Mouse (Mus musculus) MEL (cell line): Measurements from ENCODE around the gene Lpin3. TPM values are rescaled to one million over a fixed set of nuclear protein-coding genes. Genes with fewer than 3 reads are reported as not detected.

Experiments used
- DNase-seq: peaks from one replicate; pipeline ENCODE4 v3.0.0; 2011; ENCODE audit warnings: low read depth, low spot score
- H3K27ac ChIP-seq: 2 replicates; pipeline ENCODE4 v1.5.1; 2012; ENCODE audit warnings: low read depth, mild to moderate bottlenecking, control low read depth, low read length, moderate library complexity; ENCODE audit not compliant: control insufficient read depth
- H3K27me3 ChIP-seq, 2 experiments: fragments of 150-350 bp in 1 of 2; sonication (generic) in 1 of 2; 2 replicates each; pipeline ENCODE4 v1.6.1; 2012; ENCODE audit warnings: low read length in 2 of 2, mild to moderate bottlenecking in 2 of 2, improper control_type of control experiment in 1 of 2, moderate library complexity in 1 of 2; ENCODE audit not compliant: insufficient read depth in 2 of 2, control insufficient read depth in 1 of 2
- H3K36me3 ChIP-seq, 2 experiments: 2 replicates each; pipeline ENCODE4 v1.6.1; 2012 to 2014; ENCODE audit warnings: low read length in 2 of 2, improper control_type of control experiment in 1 of 2, inconsistent platforms in 1 of 2, mild to moderate bottlenecking in 1 of 2; ENCODE audit not compliant: insufficient read depth in 2 of 2, control insufficient read depth in 1 of 2
- H3K4me1 ChIP-seq, 2 experiments: fragments of 150-350 bp in 1 of 2; sonication (generic) in 1 of 2; 2 replicates each; pipeline ENCODE4 v1.6.1; 2012; ENCODE audit warnings: low read length in 2 of 2, improper control_type of control experiment in 1 of 2, mild to moderate bottlenecking in 1 of 2; ENCODE audit not compliant: insufficient read depth in 2 of 2, control insufficient read depth in 1 of 2
- H3K4me3 ChIP-seq, 2 experiments: fragments of 150-350 bp in 1 of 2; sonication (generic) in 1 of 2; 2 replicates each; pipeline ENCODE4 v1.5.1; 2012; ENCODE audit warnings: low read depth in 2 of 2, low read length in 2 of 2, mild to moderate bottlenecking in 2 of 2, moderate library complexity in 2 of 2, control low read depth in 1 of 2, improper control_type of control experiment in 1 of 2; ENCODE audit not compliant: control insufficient read depth in 1 of 2, insufficient read depth in 1 of 2
- H3K79me2 ChIP-seq: 2 replicates; pipeline ENCODE4 v1.6.1; 2012; ENCODE audit warnings: mild to moderate bottlenecking, low read length, moderate library complexity; ENCODE audit not compliant: control insufficient read depth, poor library complexity, insufficient read depth
- H3K9ac ChIP-seq: 2 replicates; pipeline ENCODE4 v1.6.1; 2012; ENCODE audit warnings: low read depth, mild to moderate bottlenecking, control low read depth, low read length, moderate library complexity; ENCODE audit not compliant: control insufficient read depth, poor library complexity, severe bottlenecking
- H3K9me3 ChIP-seq: fragments of 150-350 bp; sonication (generic); replicated peaks from 2 replicates; pipeline ENCODE4 v1.6.1; 2012; ENCODE audit warnings: mild to moderate bottlenecking, low read length, improper control_type of control experiment, moderate library complexity; ENCODE audit not compliant: insufficient read depth
- CHD1 ChIP-seq: IDR thresholded peaks from 2 replicates; pipeline ENCODE4 v1.6.1; 2012; ENCODE audit warnings: low read depth, mild to moderate bottlenecking, inconsistent platforms, low read length, improper control_type of control experiment
- CTCF ChIP-seq, 3 experiments: IDR thresholded peaks in 2 of 3; conservative IDR thresholded peaks in 1 of 3; 2 replicates each; pipeline ENCODE4 v1.5.1; 2011 to 2012; ENCODE audit warnings: low read length in 3 of 3, low read depth in 2 of 3, mild to moderate bottlenecking in 2 of 3, improper control_type of control experiment in 1 of 3, inconsistent platforms in 1 of 3, mixed read lengths in 1 of 3, moderate library complexity in 1 of 3; ENCODE audit not compliant: control insufficient read depth in 1 of 3, insufficient read depth in 1 of 3, poor library complexity in 1 of 3, severe bottlenecking in 1 of 3
- E2F4 ChIP-seq: IDR thresholded peaks from 2 replicates; pipeline ENCODE4 v1.6.1; 2011; ENCODE audit warnings: low read depth, low read length, improper control_type of control experiment, borderline replicate concordance
- ELF1 ChIP-seq: IDR thresholded peaks from 2 replicates; pipeline ENCODE4 v1.6.1; 2014; ENCODE audit warnings: low read depth, mild to moderate bottlenecking, inconsistent platforms, low read length, improper control_type of control experiment, moderate library complexity
- EP300 ChIP-seq, 2 experiments: IDR thresholded peaks; 2 replicates each; pipeline ENCODE4 v1.6.1; 2011; ENCODE audit warnings: improper control_type of control experiment in 2 of 2, low read length in 2 of 2, low read depth in 1 of 2, mild to moderate bottlenecking in 1 of 2
- ETS1 ChIP-seq: IDR thresholded peaks from 2 replicates; pipeline ENCODE4 v1.6.1; 2012; ENCODE audit warnings: low read depth, mild to moderate bottlenecking, inconsistent platforms, low read length, improper control_type of control experiment, moderate library complexity
- GABPA ChIP-seq: IDR thresholded peaks from 2 replicates; pipeline ENCODE4 v1.6.1; 2012; ENCODE audit warnings: low read depth, mild to moderate bottlenecking, inconsistent platforms, low read length, improper control_type of control experiment, moderate library complexity
- JUND ChIP-seq: IDR thresholded peaks from 2 replicates; pipeline ENCODE4 v1.6.1; 2011; ENCODE audit warnings: low read depth, mild to moderate bottlenecking, improper control_type of control experiment, low read length
- KAT2A ChIP-seq: conservative IDR thresholded peaks from 2 replicates; pipeline ENCODE4 v1.6.1; 2012; ENCODE audit warnings: low read depth, low read length, improper control_type of control experiment, inconsistent platforms
- MAX ChIP-seq: IDR thresholded peaks from 2 replicates; pipeline ENCODE4 v1.6.1; 2011; ENCODE audit warnings: low read length, improper control_type of control experiment
- MEF2A ChIP-seq: IDR thresholded peaks from 2 replicates; pipeline ENCODE4 v1.6.1; 2014; ENCODE audit warnings: low read depth, mild to moderate bottlenecking, inconsistent platforms, low read length, improper control_type of control experiment; ENCODE audit not compliant: poor library complexity, insufficient replicate concordance, severe bottlenecking; ENCODE audit errors: extremely low read depth
- MXI1 ChIP-seq: IDR thresholded peaks from 2 replicates; pipeline ENCODE4 v1.6.1; 2011; ENCODE audit warnings: mild to moderate bottlenecking, low read depth, low read length, improper control_type of control experiment
- MYC ChIP-seq: IDR thresholded peaks from 2 replicates; pipeline ENCODE4 v1.6.1; 2011; ENCODE audit warnings: low read depth, mild to moderate bottlenecking, low read length, improper control_type of control experiment, moderate library complexity
- NELFE ChIP-seq: IDR thresholded peaks from 2 replicates; pipeline ENCODE4 v1.6.1; 2011; ENCODE audit warnings: low read depth, low read length, improper control_type of control experiment
- POLR2A ChIP-seq, 2 experiments: IDR thresholded peaks; 2 replicates each; pipeline ENCODE4 v1.6.1; 2011 to 2012; ENCODE audit warnings: low read length in 2 of 2, mild to moderate bottlenecking in 2 of 2, control low read depth in 1 of 2, improper control_type of control experiment in 1 of 2, low read depth in 1 of 2, moderate library complexity in 1 of 2; ENCODE audit not compliant: control insufficient read depth in 1 of 2, insufficient read depth in 1 of 2, poor library complexity in 1 of 2
- POLR2AphosphoS2 ChIP-seq: IDR thresholded peaks from 2 replicates; pipeline ENCODE4 v1.6.1; 2011; ENCODE audit warnings: low read length, improper control_type of control experiment
- RAD21 ChIP-seq: IDR thresholded peaks from 2 replicates; pipeline ENCODE4 v1.6.1; 2011; ENCODE audit warnings: mild to moderate bottlenecking, low read depth, low read length, improper control_type of control experiment
- SMC3 ChIP-seq: IDR thresholded peaks from 2 replicates; pipeline ENCODE4 v1.6.1; 2011; ENCODE audit warnings: low read depth, low read length, improper control_type of control experiment
- TBP ChIP-seq: IDR thresholded peaks from 2 replicates; pipeline ENCODE4 v1.8.0; 2011; ENCODE audit warnings: low read depth, low read length, improper control_type of control experiment
- UBTF ChIP-seq: IDR thresholded peaks from 2 replicates; pipeline ENCODE4 v1.6.1; 2012; ENCODE audit warnings: low read depth, mild to moderate bottlenecking, inconsistent platforms, low read length, improper control_type of control experiment, moderate library complexity, borderline replicate concordance; ENCODE audit not compliant: insufficient read depth
- ZC3H11A ChIP-seq: IDR thresholded peaks from 2 replicates; pipeline ENCODE4 v1.6.1; 2012; ENCODE audit warnings: low read depth, mild to moderate bottlenecking, inconsistent platforms, low read length, improper control_type of control experiment
- ZMIZ1 ChIP-seq: IDR thresholded peaks from 2 replicates; pipeline ENCODE4 v1.6.1; 2012; ENCODE audit warnings: low read depth, mild to moderate bottlenecking, inconsistent platforms, low read length, improper control_type of control experiment, moderate library complexity
- polyA plus RNA-seq, 2 experiments: library from polyadenylated mRNA; stranded (reverse) in 1 of 2; unstranded in 1 of 2; fragments of >175 nt in 1 of 2; fragments of >200 nt in 1 of 2; gene quantifications; 2 replicates each; pipeline versions ENCODE4 v1.2.1 to v1.2.4; 2012; ENCODE audit warnings: low replicate concordance in 2 of 2, low read depth in 1 of 2; ENCODE audit not compliant: insufficient read length in 2 of 2, insufficient read depth in 1 of 2, missing spikeins in 1 of 2
- total RNA-seq: library from RNA; depleted of rRNA; stranded (reverse); fragments of 300-350 nt; gene quantifications from 2 replicates; pipeline ENCODE4 v1.2.3, GENCODE M21; 2012

Lpin3 gene
- total and polyA plus RNA-seq, 3 experiments = 0.08 to 0.17 TPM; not detected in 1

GRCm38 (mm10) chr2:160882436-160882835, 2.0 kb downstream of the Lpin3 start:
- Histone ChIP-seq H3K79me2 (no peaks in the 10 kb centered on the region), H3K4me3 (no peak overlapping the region), H3K9ac (no peak overlapping the region), H3K27me3 (no peaks in the 10 kb centered on the region), H3K36me3 (no peaks in the 10 kb centered on the region), H3K27ac (no peak overlapping the region), H3K4me1 (peaks cover 2 to 4% of the 10 kb centered on the region in 2 experiments; a peak in 3 of 4 replicates), H3K9me3 (no peaks in the 10 kb centered on the region)
- TF ChIP-seq RAD21 = no peak
- TF ChIP-seq ETS1 = no peak
- TF ChIP-seq ZC3H11A = no peak
- TF ChIP-seq MEF2A = no peak
- TF ChIP-seq SMC3 = no peak
- no peak for DNase-seq

- H3K79me2 ChIP-seq = no peaks in the 10 kb centered on the region
- no peaks in the 10 kb centered on the region for H3K27me3 ChIP-seq
- H3K9ac ChIP-seq = no peak overlapping the region
- H3K4me3 ChIP-seq = no peak overlapping the region
- TF ChIP-seq KAT2A = no peak
- TF ChIP-seq TBP = no peak
- TF ChIP-seq POLR2A (IDR thresholded peaks at IDR 0.05; ENCODE audit: control insufficient read depth in 1 of 2, insufficient read depth in 1 of 2, low read depth in 1 of 2, low read length in 2 of 2, poor library complexity in 1 of 2) = no peak
- TF ChIP-seq MAX = no peak
- TF ChIP-seq CHD1 = no peak
- TF ChIP-seq E2F4 = no peak
- no peak for TF ChIP-seq NELFE
- no peak for TF ChIP-seq MYC
- no peak for TF ChIP-seq POLR2AphosphoS2
- TF ChIP-seq ETS1 = no peak
- TF ChIP-seq, all 39 proteins: peak for 0
- no peak overlapping the region for H3K27ac ChIP-seq
- no peak for DNase-seq
- peaks cover 2 to 4% of the 10 kb centered on the region in 2 experiments; a peak in 3 of 4 replicates for H3K4me1 ChIP-seq
- H3K9me3 ChIP-seq = no peaks in the 10 kb centered on the region
- H3K36me3 ChIP-seq = no peaks in the 10 kb centered on the region
These were observed 3.4 kb downstream of the Lpin3 start for GRCm38 (mm10) chr2:160883912-160884311.

GRCm38 (mm10) chr2:160884830-160885229, 4.4 kb downstream of the Lpin3 start:
- DNase-seq = peak; percentile 82
- Histone ChIP-seq H3K36me3 (no peaks in the 10 kb centered on the region), H3K27ac (no peak overlapping the region), H3K9ac (no peak overlapping the region), H3K27me3 (no peaks in the 10 kb centered on the region), H3K79me2 (no peaks in the 10 kb centered on the region), H3K4me1 (peaks cover 2 to 4% of the 10 kb centered on the region in 2 experiments; a peak in 3 of 4 replicates), H3K4me3 (no peak overlapping the region), H3K9me3 (no peaks in the 10 kb centered on the region)
- no peak for TF ChIP-seq UBTF
- TF ChIP-seq EP300 (IDR thresholded peaks at IDR 0.05; ENCODE audit: low read depth in 1 of 2, low read length in 2 of 2) = no peak
- TF ChIP-seq MXI1 = 0 out of 2 replicates have a peak, but pooled peaks have one; percentile 38
- no peak for TF ChIP-seq GABPA
- TF ChIP-seq ELF1 = no peak
- TF ChIP-seq JUND = peak; percentile 99
- TF ChIP-seq ZMIZ1 = no peak
- TF ChIP-seq SMC3 = peak; percentile 91
- TF ChIP-seq ZC3H11A = peak; percentile 90
- TF ChIP-seq MYC = peak; percentile 57; the same call in 1 of the 2 replicates
- TF ChIP-seq POLR2A (IDR thresholded peaks at IDR 0.05; ENCODE audit: control insufficient read depth in 1 of 2, insufficient read depth in 1 of 2, low read depth in 1 of 2, low read length in 2 of 2, poor library complexity in 1 of 2) = no peak
- TF ChIP-seq CTCF (IDR thresholded peaks at IDR 0.05 in 2 of 3, conservative IDR thresholded peaks at IDR 0.05 in 1 of 3; ENCODE audit: control insufficient read depth in 1 of 3, insufficient read depth in 1 of 3, low read depth in 2 of 3, low read length in 3 of 3, poor library complexity in 1 of 3, severe bottlenecking in 1 of 3) = peak; percentile 81 to 87 (median 85)
- peak; percentile 78 for TF ChIP-seq RAD21
- TF ChIP-seq MAX = 0 out of 2 replicates have a peak, but pooled peaks have one; percentile 36
